ENCODE assay signal across 20 mouse cellular contexts in the genomic region with DNA sequence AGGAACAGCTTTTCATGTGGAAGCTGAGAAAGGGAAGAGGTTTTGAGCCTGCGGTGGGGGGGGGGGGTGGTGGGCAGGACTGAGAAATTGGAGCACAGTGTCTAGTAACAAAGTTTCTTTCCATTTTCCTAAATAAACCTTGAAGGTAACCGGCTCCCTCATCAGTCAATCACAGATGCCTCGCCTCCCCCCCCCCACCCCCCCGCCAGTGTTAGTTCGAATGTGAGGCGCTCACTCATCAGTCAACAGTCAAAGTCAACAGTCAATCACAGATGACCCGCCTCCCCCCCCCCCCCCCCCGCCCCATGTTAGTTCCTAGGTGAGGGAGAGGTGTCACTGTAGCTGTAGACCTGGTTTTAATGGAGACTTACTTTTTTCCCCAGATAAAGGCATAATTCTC.
"Had no signal": no experiment of that assay in that cellular context is flagged by ENCODE, and none has a peak within 500 bp of the region (broad histone marks: within the 10 kb centered on the region; RNA-seq: fewer than 3 reads in every experiment).

No protein-coding gene starts in this region.

- H3K27ac ChIP-seq: kidney, postnatal 0 days; layer of hippocampus, adult 2 months; liver, embryonic 15.5 days; macrophage; midbrain, embryonic 10.5 days; midbrain, embryonic 13.5 days; neural tube, embryonic 13.5 days; stomach, embryonic 15.5 days had no signal

- H3K9me3 ChIP-seq: liver, embryonic 15.5 days; megakaryocyte, embryonic 14.5 days; midbrain, embryonic 10.5 days; midbrain, embryonic 13.5 days; neural tube, embryonic 13.5 days; stomach, embryonic 15.5 days had no signal

- H3K36me3 ChIP-seq: liver, embryonic 15.5 days; midbrain, embryonic 13.5 days; neural tube, embryonic 13.5 days; stomach, embryonic 15.5 days had no signal

- H3K4me3 ChIP-seq: liver, embryonic 15.5 days; megakaryocyte, embryonic 14.5 days; myocyte; neural tube, embryonic 13.5 days; stomach, embryonic 15.5 days had no signal

- DNase-seq: kidney, adult 2 months; kidney, postnatal 25 days; layer of hippocampus, adult 9-11 months; lung, embryonic 14.5 days; retina, postnatal 1 day; right cerebral cortex, postnatal 25 days; spleen, adult 18-20 months; thymus, postnatal 25 days had no signal

- H3K27me3 ChIP-seq: liver, embryonic 15.5 days; midbrain, embryonic 13.5 days; neural tube, embryonic 13.5 days; stomach, embryonic 15.5 days had no signal

- H3K9ac ChIP-seq: liver, embryonic 15.5 days; lung, embryonic 14.5 days; midbrain, embryonic 13.5 days; neural tube, embryonic 13.5 days; stomach, embryonic 15.5 days had no signal

- ATAC-seq: lung, postnatal 0 days; midbrain, embryonic 13.5 days; midbrain, embryonic 16.5 days had no signal

- H3K4me1 ChIP-seq: liver, embryonic 15.5 days; stomach, embryonic 15.5 days had no signal

- H3K4me2 ChIP-seq: lung, embryonic 14.5 days; stomach, embryonic 15.5 days had no signal
